Mouse (Mus musculus) heart, adult 11 months (tissue): ENCODE results near the gene Lsg1.

Experiments
- DNase-seq: peaks from one replicate; pipeline ENCODE4 v3.0.0; 2022

Lsg1 gene

GRCm38 (mm10) chr16:30600431-30601045 is 13.1 kb upstream of the Lsg1 start:
- DNase-seq = peak; percentile 97

GRCm38 (mm10) chr16:30599491-30600268 is 12.3 kb upstream of the Lsg1 start, which contains the start of gene Fam43a:
Fam43a (plus strand) TSS chr16:30599723.
- peak; percentile 100 for DNase-seq

GRCm38 (mm10) chr16:30596959-30597681 is 9.7 kb upstream of the Lsg1 start:
- DNase-seq = peak; percentile 97

GRCm38 (mm10) chr16:30595835-30596557 is 8.6 kb upstream of the Lsg1 start:
- peak; percentile 85 for DNase-seq

- no peak for DNase-seq
Observed at GRCm38 (mm10) chr16:30595356-30595755, 8.0 kb upstream of the Lsg1 start.

DNA sequence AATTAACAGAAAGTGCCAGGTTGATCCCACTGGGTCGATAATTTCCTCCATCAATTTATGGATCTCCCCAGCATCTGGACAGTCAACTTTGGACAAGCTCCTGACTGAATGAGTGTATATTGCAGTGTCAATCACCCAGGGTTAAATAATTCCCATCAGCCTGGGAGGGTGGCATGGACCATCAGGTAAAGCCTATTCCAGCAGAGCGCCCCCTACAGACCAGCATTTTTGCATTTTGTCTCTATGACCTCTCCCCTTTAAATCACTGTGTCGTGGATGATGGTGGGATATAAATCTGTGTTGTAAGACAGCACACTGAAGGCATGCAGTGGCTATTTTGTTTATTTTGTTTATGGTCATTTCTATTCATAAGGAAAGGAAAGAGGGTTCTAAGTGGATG is 4.6 kb upstream of the Lsg1 start:
- no peak for DNase-seq

DNA sequence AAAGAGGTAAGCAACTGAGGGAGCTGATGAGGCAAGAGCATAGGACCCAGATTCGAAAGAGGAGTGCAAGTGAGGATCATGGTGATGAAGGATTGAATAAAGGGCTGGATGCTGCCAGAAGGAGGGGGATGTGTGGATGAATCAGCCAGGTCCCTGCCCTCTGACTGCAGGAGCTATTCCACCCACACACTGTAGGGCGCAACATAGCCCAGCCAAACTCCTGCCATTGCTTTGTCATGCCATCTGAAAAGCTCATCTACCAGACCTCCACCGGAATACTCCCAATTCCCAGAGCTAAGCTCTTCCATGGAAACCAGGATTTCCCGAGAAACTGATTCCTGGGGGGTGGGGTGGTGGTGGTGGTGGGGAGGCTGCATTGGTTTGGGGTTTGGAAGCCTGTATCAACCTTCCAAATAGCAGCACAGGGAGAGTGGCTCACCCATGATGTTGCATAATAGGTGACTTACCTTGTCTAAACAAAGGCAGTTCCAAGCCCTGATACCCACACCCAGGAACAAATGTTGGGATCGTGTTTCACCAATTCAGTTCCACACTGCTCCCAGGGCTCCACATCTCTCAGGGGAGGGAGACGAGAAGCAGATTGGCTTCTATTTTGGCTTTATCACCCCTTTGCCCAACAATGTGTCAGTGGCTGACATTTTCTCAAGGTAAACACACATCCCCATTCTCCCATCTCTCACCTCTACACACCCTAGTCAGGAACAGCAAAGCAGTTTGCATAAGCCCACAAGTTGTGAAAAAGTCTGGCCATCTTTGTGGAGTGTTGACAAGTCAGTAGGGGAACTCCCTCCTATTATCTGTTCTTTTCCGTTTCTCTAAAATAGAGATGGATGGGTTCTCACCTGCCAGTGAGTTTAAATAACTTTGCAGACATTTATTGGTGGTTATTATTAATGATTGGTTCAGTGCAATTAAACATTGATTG is 3.1 kb upstream of the Lsg1 start:
- peak; percentile 93 for DNase-seq

GRCm38 (mm10) chr16:30586935-30587493 is 378 bp downstream of the Lsg1 start:
- DNase-seq = no peak

GRCm38 (mm10) chr16:30580765-30581164 is 6.6 kb downstream of the Lsg1 start:
- no peak for DNase-seq

DNA sequence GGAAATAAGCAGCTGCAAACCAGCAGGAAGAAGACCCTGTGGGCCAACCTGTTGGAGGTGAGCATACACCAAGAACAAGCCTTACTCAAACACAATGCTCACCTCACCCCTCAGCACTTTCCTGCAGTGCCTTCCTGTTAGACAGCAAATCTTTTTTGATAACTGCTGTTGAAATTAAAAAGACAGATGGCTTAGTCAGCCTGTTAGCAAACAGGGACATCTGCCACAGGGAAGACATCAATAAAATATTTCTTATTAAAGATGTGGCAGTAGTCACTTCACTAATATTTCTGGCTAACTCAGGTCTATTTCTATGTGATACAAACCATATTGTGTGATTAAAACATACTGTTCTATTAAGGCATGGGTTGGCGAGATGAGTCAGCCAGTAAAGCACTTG is 11.0 kb downstream of the Lsg1 start:
- no peak for DNase-seq

- no peak for DNase-seq
Observed at GRCm38 (mm10) chr16:30575815-30576214, 11.6 kb downstream of the Lsg1 start.

GRCm38 (mm10) chr16:30572239-30572638 is 15.2 kb downstream of the Lsg1 start:
- DNase-seq = no peak

DNA sequence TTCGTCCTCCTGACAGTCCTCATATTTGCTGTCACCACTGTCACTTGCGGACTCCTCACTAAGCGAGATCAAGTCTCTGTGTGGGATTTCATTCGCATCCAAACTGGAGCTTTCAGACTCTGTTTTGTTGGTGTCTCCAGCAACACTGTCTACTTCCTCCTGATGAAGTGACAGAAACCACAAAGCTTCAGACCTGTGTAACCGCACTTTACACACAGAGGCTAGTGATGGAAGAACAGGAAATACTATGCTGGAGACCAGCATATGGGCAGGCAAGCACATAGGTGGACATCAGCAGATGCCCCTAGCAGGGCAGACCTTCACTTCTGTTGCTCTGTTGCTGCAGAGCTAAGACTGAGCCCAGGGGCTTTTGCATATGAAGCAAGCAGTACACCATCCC is 16.0 kb downstream of the Lsg1 start:
- no peak for DNase-seq

DNA sequence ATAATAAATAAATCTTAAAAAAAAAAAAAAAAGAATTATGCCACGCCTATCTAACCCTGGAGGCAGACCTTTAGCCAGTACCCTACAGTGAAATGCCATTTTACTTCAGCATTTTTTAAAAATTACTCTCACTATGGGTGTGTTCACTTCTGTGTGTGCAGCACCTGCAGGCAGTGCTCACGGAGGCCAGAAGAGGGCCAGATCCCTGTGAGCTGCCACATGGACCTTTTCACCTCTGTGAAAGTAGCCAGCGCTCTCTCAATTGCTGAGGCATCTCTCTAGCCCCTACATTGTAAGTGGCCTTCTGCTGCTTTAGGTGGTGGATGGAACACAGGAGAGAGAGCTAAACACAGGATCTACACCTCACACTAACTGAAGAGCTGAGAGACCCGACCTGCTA is 17.2 kb downstream of the Lsg1 start:
- no peak for DNase-seq

DNA sequence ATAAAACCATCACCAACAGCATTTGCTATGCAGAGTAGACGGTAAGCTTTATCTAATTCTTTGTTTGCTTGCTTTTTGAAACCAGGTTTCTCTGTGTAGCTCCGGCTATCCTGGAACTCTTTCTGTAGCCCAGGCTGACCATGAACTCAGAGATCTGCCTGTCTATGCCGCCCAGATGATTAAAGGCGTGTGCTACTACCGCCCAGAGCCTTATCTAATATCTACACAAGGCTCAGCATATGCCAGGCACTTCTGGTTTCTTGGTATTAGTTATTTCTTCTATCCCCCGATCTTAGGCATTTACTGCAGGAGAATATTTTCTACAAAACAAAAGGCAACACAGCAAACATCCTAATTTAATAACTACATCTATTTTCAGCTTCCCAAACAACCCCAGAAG is 21.8 kb downstream of the Lsg1 start:
- DNase-seq = no peak

- DNase-seq = no peak
Observed at GRCm38 (mm10) chr16:30560601-30561000, 26.8 kb downstream of the Lsg1 start.

DNA sequence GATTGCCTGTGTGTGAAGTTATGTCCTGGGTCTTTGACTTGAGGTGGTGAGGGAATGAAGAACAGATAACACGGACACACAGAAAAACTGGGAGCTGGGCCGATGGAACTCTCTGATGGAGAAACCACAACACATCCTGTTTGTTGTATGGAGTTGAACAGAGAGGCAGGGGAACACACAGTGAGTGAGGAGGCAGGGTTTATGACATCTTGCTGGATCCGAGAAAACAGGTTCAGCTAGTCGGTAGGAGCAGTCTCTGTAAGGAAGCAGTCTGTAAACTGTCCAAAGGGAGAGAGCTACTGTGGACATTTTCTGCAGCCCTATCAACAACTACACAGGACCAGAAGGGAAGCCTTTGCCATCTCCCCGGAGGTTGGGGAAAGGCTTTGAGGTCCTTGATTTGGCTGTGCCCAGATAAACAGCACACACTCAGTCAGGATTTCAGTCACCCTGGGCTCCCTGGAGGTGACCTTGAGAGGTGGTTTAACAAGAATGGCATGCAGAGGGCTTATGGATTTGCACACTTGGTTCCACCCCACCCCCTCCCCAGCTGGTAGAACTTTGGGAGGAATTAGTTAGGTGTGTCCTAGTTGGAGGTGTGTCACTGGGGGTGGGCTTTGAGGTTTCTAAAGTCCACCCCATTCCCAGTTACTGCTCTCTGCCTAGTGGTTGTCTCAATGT is 27.9 kb downstream of the Lsg1 start:
- no peak for DNase-seq

- DNase-seq = peak; percentile 81
Observed at GRCm38 (mm10) chr16:30554109-30554508, 33.3 kb downstream of the Lsg1 start.

DNA sequence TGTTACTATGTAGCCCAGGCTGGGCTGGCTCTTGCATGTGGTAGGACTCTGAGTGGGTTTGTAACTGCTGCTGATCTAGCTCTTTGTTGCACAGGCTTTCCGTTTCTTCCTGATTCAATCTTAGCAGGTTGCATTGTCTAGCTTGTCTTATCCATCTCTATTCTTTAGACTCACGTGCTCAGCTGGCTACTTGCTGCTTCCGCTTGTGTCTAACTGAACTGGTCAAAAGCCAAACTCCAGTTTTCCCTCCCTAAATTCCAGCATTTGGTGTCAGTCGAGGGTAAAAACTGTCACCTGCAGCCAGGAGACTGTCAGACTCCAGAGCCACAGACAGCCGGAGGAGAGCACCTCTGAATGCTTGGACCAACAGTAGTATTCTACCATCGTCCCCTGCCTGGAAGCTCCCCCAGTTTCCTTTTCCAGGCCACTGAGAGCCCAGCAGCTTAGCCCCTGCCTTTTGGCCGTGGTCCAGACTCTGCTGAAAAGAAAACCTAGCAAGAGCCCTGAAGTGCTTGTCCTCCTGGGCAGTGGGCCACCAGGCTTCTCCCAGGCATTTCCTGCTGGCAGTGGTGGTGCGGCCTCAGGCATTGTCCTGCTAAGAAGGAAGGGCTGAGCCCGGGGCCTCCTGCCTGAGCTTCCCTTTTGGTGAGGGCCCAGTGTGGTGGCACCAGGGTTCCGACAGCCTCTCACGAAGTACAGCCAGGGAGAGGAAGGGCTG is 34.6 kb downstream of the Lsg1 start:
- DNase-seq = peak; percentile 99

DNA sequence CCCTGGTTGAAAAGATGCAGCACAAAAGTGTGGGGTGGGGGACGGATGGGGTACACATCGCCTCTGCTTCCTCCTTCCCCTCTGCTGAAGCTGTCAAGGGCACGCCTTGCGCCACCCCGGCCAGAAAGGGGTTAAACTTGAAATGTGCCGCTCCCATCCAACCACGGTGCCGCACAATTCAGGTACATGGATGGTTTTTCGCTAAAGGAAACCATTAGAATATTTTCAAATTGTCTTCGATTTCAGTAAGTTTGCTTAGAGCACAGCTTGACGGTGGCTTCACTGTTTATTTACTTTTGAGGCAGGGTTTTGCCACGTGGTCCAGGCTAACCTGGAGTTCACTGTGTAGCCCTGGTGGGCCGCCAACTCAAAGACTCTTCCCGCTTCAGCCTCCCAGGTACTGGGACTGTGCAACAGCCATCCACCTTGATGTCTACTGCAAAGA is 36.6 kb downstream of the Lsg1 start, which contains the start of gene Tmem44:
Gene Tmem44, minus strand, starts transcription at position 95 of the 445 bp plus-strand sequence.
- DNase-seq = peak; percentile 82
